Mouse (Mus musculus) small intestine, adult 2 months (tissue): ENCODE results near the gene Tagln2.

Source experiments
- CTCF ChIP-seq: fragments of 200-500 bp; IDR thresholded peaks from 2 replicates; pipeline ENCODE4 v1.5.1; 2012; ENCODE audit warnings: low read depth, mild to moderate bottlenecking, control low read depth, inconsistent platforms, low read length, moderate library complexity, mixed read lengths; ENCODE audit not compliant: insufficient replicate concordance, insufficient read length; ENCODE audit errors: extremely low read depth
- POLR2A ChIP-seq: fragments of 200-500 bp; IDR thresholded peaks from 2 replicates; pipeline ENCODE4 v1.6.1; 2012; ENCODE audit warnings: low read depth, mild to moderate bottlenecking, control low read depth, inconsistent platforms, low read length, moderate library complexity

DNA sequence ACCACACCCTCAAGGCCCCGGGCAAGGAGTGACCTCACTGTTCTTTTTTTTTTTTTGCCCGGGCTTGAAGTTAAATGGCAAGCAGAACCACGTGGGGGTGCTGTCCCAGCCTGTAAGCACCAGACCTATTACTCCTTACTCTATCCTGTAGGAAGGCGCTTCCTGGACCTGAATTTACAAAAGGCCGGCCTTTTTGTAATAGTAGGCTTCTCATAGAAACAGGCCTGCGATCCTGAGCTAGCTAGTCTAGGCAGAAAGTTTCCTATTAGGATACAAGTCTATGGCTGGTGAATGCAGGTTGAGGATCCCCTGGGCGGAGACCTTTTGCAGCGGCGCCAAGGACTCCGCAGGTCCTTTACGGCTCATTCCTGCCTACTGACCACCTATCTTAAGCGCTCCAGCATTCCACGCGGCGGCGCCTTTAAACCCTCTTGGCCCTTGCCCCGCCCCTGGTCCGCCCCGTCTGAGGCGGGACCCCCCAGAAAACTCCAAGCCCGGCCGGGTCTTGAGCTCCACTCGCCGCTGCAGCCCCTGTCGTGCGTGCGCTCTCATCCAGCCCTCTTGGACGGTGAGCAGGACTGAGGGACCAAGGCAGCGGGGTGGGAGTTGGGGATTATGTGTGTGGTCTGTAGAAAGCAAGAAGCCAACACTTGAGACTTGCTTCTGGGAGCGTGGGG lies at the start of gene Tagln2:
- peak; percentile 47; the same call in 1 of the 2 replicates for TF ChIP-seq CTCF
- TF ChIP-seq POLR2A = peak; percentile 96
